Mouse (Mus musculus): ENCODE data around the gene Mybpc1.
A peak's percentile ranks its signal among the peaks of the same experiment; 100 is the strongest.
"Not testable (repeated sequence)": the region's sequence is repeated elsewhere in the genome, so short reads cannot be mapped to it uniquely, and the experiment has no call there.

The Mybpc1 gene

DNA sequence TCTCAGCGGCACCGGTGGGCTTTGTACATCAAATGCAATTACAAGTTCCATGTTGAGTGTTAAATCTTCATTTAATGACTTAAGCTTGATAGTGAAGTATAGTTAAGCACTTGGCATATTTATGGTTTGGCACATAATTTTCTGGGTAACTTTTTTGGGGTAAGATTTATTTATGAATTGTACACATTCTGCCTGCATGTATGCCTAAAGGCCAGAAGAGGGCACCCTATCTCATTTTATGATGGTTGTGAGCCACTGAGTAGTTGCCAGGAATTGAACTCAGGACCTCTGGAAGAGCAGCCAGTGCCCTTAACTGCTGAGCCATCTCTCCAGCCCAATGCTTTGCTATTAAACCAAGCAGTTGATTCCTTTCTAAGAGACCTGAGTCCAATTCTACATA lies 52.2 kb downstream of the Mybpc1 start:
- DNase-seq (ENCODE audit: low read depth, low spot score): peak; percentile 12

- peak; percentile 14 for DNase-seq (ENCODE audit: low read depth, low spot score)
Measured at GRCm38 (mm10) chr10:88550225-88550624, 54.7 kb downstream of the Mybpc1 start.

GRCm38 (mm10) chr10:88547635-88548034 lies 57.3 kb downstream of the Mybpc1 start:
- DNase-seq (ENCODE audit: low read depth, low spot score): no peak

DNA sequence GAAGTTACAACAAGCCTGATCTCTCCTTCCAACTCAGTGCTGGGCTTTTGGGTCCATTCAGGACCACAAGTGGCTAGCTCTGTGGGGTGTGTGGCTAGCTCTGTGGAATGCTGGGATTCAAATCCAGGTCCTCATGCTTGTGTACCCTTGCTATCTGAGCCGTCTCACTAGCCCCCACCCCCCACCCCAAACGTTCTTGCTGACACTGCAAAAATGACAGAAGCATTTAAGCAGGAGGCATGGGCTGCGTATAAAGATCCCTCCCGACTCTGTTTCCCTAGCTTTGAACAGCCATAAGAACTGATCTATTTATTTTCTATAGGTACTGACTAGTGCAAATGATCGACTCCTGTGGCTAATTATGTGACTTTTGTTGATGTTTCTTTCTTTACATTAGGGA lies 74.3 kb downstream of the Mybpc1 start:
- no peak for DNase-seq (ENCODE audit: low read depth, low spot score)

DNA sequence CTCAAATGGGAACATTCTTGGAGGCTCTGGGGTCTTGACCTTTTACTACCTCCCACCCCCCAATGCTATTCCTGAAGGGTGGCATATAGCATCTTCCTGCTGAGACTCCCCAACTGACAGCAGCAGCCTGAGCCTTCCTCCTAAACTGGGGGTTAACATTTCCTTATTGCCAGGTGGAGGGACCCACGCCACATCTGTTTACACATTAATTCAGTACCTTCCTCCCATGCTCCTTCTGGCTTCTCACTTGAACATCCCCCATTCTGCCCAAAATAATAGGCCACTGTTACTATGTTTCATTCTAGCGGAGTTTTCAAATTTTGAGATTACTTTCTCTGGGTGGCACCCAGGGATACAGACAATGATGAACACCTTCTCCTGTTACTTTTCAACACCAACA lies 80.9 kb downstream of the Mybpc1 start:
- DNase-seq (ENCODE audit: low read depth, low spot score): no peak

DNA sequence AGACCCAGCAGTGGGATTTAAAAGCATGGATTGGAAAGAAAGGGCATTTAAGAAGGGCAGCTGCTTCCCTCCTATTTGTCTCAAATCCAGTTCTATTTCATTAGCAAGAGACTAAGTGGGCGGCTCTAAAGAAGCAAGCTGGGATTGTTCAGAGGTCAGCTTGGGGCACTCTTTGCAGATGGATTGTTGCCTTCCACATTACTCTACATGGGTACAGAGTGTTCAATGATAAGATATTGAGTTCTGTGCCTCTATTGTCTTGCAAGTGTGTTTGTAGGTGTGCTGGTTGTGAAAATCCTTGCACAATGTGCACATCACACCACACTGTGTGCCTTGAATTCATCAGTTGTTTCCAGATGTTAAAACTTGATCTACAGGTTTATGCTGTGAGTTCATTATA lies 81.7 kb downstream of the Mybpc1 start:
- DNase-seq (ENCODE audit: low read depth, low spot score): no peak

DNA sequence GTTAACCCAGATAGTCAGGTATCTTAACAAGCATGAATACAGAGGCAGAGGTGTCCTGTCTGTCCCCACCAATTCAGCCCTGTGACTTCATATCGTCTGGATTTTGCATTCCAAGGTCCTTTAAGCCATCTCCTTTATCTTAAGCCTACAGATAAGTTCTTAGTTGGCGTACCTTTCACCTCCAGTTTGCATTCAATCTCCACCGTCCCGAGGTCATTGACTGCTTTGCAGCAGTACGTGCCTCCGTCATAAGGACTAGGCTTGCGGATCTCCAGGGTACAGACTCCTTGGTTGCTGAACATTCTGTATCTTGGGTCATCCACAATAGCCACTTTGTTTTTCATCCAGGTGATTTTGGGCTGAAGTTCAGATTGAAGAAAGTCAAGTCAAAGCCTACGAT lies 82.2 kb downstream of the Mybpc1 start:
- DNase-seq (ENCODE audit: low read depth, low spot score): no peak

- not testable (repeated sequence) for DNase-seq (ENCODE audit: low read depth, low spot score)
Measured at GRCm38 (mm10) chr10:88515049-88515448, 89.9 kb downstream of the Mybpc1 start.

GRCm38 (mm10) chr10:88514495-88514894 lies 90.5 kb downstream of the Mybpc1 start:
- no peak for DNase-seq (ENCODE audit: low read depth, low spot score)

DNA sequence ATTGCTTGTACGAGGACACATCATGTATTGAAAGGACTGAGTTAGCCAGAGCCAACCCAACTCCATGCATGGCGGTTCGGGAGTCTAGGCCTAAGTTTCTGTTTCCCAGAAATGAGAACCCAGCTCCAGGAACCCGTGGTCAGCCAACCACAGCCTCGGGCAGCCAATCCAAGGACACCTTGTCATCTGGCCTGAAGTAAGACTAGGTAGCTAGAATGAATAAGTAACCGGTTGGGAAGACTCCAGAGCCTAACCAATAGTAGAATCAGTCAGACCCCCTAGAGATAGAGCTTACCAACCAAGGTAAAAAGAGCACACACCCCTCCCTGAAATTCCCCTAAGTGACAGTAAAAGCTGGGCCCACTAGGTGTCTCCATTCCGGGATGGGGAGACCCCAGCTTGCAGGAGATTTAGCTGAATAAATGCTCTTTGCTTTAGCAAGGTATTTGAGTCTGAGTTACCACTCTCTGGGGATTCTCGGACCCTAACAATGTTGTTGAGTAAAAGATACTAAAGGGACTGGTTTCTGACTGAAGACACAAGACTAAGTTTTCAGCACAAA lies 91.3 kb downstream of the Mybpc1 start:
- DNase-seq (ENCODE audit: low read depth, low spot score): no peak

DNA sequence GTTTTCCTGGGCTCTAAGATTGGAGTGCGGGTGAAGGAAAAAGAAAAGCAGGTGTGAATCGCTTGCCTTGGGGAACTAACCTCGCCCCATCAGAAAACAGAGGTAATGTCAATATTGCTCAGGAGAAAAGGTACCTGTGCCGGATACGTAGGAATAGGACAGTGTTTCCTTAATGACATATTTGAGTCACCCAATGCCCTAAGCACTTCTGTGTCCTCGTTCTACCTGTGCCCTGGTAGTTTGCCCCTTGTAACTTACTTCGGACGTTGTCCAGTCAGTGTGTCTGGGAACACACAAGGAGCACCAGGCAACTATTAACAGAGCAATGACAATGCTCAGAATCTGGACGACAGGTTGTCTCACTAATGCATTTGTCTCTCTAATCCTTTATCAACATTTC lies 93.6 kb downstream of the Mybpc1 start:
- DNase-seq (ENCODE audit: low read depth, low spot score): no peak

DNA sequence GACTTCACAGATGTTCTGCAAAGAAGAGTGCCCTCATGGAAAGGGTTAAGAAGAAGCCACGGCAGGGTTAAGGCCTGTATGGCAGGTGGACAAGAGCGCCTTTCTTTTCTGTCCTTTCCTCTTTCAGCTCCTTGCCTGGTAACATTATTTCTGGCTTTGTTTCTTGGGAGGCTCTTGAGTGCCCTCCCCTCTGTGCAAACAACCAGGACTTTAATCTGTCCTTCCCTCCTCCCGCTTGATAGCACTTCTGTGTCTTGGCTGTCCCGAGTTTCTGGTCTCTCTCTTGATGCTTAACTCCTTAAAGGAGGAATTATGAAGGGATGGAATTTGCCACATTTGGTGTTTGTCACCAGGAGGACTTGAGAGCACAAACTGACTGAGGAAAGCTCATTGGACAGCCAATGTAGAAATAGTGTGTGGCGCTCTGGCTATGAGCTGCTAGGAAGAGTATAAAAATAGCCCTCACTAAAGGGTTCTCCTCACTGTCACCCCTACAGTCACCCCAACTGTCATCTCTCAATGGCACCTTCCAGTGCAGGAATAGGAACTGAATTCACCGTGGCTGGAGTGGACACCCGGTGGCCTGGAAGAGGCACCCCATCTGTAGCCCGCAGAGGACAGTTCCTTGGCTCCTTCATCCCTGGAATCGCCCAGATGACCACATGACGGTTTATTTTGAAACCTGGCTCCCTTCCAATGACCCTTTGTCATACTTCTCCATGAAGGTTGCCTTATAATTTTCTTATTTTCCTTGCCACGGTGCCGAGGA lies 94.3 kb downstream of the Mybpc1 start:
- no peak for DNase-seq (ENCODE audit: low read depth, low spot score)

- no peak for DNase-seq (ENCODE audit: low read depth, low spot score)
Measured at GRCm38 (mm10) chr10:88507691-88508143, 97.2 kb downstream of the Mybpc1 start.

DNA sequence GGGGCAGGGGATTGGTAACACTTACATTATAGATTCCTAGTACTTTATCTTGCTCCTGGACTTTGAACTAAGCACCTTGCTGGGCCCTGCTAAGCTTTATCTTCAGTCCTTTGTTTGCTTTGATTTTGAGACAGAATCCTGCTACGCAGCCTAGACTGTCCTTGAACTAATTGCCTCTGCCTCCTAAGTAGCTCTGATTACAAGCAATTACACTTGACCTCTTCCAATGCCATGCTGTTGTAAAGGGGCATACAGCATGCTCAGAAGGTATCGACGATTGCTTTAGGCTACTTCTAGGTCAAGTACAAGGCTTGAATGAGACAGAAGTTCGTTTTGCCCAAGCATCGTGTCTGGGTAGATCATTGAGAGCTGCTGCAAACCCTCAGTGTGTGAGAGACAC lies 99.7 kb downstream of the Mybpc1 start:
- no peak for DNase-seq (ENCODE audit: low read depth, low spot score)

GRCm38 (mm10) chr10:88504481-88504880 lies 100.5 kb downstream of the Mybpc1 start:
- no peak for DNase-seq (ENCODE audit: low read depth, low spot score)

DNA sequence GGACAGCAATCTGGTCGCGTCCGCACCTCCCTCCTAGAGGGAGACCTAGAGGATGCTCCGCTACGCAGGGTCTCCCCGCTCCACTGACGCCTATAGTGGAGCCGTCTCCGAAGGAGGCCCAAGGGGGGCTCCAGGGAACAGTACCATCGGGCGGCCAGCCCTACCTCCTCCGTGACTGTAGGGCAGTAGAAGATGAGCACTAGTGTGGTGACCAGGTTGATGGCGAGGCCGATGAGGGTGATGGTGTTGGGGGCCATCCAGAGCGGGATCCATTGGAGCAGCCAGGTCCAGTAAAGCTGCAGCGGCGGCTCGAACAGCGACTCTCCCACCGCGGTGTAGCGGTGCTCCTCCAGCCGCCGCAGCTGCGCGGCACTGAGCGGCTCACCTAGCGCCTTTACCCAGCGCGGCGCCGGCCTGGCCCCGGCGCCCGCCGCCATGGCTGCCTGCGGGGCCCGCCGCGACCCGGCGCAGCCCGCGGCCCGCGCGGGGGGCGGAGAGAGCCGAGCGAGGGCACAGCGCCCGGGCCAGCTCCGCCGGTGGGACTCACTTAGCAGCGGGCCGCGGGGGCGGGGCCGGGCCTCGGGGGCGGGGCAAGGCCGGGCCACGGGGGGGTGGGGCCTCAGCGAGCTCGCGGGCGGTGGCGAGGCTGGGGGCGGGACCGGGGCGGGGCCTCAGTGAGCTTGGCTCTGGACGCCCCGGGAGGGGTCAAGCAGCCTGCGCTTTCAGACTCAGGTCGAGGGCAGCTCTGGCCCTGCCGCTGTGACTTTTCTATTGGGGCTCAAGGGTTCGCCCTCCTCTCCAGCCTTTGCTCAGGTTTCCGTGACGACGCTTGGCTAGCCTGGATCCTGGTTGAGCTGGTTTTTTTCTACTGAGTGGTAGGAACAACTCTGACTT lies 101.3 kb downstream of the Mybpc1 start, which contains the start of gene Chpt1:
Gene Chpt1, minus strand, starts transcription at position 653 of the 894 bp plus-strand sequence.
- peak; percentile 91 for DNase-seq (ENCODE audit: low read depth, low spot score)

GRCm38 (mm10) chr10:88502919-88503318 lies 102.0 kb downstream of the Mybpc1 start:
- DNase-seq (ENCODE audit: low read depth, low spot score): peak; percentile 7

- DNase-seq (ENCODE audit: low read depth, low spot score): no peak
Measured at GRCm38 (mm10) chr10:88501886-88502765, 102.8 kb downstream of the Mybpc1 start.

GRCm38 (mm10) chr10:88501370-88501769 lies 103.6 kb downstream of the Mybpc1 start:
- no peak for DNase-seq (ENCODE audit: low read depth, low spot score)

- DNase-seq (ENCODE audit: low read depth, low spot score): no peak
Measured at GRCm38 (mm10) chr10:88499993-88500392, 105.0 kb downstream of the Mybpc1 start.

DNA sequence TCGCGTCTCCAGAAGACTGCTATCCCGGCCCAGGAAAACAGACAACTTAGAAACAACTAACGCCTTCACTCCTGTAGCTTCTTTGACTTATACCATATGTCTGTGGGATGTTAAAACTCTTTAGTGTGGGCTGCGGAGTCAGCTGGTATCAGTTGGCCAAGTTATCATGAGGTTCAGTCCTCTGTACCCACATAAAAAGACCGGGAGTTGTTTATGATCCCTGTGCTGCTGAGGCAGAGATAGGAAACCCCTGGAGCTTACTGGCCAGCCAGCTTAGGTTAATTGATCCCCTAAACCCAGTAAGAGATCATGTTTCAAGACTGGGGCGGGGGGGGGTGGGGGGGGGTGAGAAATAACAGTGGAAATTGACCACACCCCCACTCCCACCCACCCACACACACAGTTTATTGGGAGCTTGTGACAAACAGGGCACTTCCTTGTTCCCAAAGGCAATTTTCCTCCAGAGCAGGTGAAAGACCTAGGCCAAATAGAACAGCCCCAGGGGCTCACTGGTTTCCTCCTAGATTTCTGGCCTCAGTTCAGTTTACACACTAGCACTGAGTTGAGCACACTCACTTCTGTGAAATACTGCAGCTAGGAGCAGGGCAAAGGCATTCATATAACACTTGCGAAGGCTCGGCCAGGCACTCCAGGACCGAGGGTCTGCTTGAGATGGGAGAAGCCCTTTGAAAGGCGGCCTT lies 107.9 kb downstream of the Mybpc1 start:
- no peak for DNase-seq (ENCODE audit: low read depth, low spot score)

All from CD4-positive, CD25-positive, alpha-beta regulatory T cell, adult 2 months (primary cell).